Mouse (Mus musculus) layer of hippocampus, adult 11-12 months (tissue): ENCODE data around the gene Gpr155.

Experiments
- DNase-seq: peaks from one replicate; pipeline ENCODE4 v3.0.0; 2022; ENCODE audit warnings: low spot score

Gpr155 gene

DNA sequence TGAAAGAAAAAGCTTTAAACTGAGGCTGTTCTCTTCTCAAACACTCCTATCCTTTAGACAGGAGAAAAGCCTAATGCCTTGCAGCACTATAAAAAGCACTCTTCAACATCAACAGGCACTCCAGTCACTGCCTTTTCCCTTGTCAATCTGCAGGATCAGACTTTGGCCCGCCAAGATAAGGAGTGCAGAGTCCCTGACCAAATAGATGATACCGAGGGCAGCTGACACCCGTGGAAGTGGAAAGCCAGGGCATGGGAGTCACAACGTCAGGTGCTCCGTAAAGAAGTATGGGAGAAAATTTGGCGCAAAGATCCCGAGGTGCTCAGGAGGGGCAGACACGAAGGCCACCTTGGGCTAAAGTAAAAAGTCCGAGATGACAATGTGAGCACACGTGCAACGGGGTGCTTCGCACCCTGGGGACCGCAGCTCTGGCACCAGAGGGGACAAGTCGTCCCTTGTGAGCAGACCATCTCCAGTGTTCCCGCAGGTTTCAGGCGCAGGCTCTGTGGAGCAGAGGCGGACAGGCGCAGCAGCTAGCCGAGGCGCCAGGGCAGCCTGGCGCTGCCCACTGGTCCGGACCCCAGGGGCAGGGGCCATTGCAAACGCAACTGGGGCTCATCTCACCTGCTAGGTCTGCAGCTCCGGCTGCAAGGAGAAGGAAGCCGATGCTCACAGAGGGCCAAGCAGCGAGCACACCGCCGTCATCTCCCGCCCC lies 574 bp downstream of the Gpr155 start:
- DNase-seq, result peak; percentile 22

DNA sequence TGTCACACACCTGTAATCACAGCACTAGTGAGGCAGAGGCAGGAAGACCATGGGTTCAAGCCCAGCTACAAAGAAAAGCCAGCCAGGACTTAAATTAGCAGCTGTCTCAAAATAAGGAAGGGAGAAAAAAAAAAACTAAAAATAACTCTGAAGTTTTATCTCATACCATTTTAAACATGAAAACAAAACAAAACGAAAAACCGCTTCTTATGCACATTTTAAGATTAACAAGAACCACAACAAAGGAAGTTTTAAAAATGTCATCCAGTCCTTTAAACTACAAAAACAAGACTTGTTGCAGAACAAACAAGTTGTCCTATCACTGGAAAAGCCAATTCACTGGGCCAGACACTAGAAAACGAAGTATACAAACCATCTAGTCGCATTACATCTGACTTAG lies 1.2 kb downstream of the Gpr155 start:
- no peak for DNase-seq

DNA sequence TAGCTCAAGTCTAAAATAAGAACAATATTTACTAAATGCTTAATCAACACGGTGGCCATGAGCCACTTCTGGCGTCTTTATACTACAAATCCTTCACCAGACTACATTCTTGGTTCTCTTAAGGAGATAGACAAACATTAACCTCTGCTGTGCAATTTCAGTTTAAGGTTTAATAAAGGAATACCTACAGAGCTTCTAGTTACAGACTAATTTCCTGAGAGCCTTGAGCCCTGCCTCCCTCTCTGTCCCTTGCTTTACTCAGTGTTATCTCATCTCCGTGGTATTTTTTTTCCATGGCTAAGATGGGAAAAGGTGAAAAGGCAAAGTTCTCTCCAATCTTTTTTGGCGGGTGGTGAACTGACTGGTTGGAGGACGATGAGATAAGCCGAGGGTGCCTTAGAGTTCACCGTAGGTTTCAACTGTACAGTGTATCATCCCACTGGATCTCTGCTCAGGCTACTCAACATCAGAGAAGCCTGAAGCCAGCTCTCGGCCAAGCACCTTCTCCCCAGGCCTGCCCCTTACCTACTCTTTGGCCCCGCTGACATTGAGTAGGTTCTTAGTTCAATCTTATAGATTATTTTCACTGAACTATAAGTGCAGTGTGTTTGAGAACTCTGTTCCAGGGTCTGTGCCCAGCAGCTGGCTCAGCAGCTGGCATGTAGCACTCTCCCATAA lies 5.9 kb downstream of the Gpr155 start:
- no peak for DNase-seq

DNA sequence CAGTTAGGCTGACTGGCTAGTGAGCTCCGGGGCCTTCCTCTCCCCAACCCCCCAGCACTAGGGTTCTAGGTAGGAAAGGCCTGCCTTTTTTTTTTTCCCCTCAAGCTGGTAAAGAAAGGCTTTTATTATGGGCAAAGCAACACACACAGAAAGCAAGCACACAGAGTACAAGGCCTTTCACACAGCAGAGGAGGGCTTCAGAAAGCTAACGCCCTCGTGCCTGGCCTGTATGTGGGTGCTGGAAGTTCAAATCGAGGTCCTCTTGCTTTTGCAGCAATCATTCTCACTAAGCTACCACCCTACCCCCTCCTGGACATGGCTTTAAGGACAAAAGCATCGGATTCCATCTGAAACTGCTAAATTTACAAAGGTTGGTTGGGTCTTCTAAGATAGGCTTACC lies 6.7 kb downstream of the Gpr155 start:
- no peak for DNase-seq

DNA sequence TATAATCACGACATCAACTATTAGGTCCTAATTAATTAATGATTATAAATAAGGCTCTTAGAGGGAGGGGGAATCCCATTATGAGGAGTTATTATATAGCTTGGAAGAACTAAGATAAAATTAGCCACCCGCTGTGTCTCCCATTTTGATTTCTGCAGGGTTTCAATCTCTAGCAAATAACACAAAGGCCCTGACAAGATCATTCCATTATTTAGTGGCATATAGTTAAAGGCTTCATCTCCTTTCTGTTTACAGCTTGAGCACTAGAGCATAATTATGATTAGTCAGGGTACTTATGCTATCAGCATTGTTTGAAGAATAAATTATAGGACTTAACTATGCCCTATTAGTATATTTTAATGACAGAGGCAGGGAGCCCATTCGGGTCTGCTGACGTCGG lies 8.0 kb downstream of the Gpr155 start:
- DNase-seq, result no peak

DNA sequence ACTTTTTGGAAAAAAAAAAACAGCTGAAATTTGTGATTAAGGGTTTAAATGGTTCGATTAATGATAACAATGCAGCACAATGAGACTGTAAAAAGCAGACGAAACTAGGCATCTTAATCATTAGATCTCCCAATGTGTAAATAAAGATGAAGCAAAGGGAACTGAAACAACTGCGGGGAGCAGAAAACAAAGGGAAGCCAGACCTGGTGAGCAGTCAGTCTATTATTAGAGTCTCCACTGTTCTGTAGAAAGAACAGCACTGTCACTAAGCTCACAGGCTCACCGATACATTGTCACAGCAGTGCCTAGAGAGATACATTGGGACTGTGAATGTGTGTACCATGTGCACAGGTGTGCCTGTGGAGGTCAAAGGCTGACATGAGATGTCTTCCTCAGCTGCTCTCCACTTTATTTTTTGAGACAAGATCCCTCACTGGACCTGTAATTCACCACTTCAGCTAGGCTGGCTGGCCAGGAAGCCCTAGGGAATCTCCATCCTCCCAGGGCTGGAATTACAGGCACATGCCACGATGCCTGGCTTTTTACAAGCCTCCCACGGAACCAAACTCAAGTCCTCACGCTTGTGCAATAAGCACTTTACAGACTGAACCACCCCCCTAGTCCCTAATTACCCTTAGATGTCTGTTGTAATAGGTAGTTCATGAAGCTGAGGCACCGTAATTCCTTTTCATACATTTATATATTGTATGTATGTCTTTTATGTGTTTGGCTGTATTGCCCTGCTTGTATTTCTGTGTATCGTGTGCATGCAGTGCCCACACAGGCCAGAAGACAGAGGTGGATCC lies 14.6 kb downstream of the Gpr155 start:
- no peak for DNase-seq

DNA sequence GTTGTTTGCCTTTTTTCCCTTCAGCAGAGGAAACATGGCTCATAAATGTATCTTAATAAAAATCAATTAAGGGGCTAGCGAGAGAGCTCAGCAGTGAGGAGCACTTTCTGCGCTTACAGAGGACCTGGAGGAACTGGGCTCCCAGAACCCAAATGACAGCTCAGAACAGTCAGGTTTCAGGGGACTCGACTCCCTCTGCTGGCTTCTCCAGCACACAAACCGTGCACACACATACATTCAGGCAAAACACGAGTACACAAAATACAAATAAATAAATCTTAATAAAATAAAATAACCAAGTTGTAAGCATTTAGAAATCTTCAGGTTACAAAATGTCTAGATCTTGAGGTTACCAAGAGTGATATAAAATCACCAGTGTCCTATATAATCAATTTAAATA lies 22.9 kb downstream of the Gpr155 start:
- DNase-seq, result no peak

DNA sequence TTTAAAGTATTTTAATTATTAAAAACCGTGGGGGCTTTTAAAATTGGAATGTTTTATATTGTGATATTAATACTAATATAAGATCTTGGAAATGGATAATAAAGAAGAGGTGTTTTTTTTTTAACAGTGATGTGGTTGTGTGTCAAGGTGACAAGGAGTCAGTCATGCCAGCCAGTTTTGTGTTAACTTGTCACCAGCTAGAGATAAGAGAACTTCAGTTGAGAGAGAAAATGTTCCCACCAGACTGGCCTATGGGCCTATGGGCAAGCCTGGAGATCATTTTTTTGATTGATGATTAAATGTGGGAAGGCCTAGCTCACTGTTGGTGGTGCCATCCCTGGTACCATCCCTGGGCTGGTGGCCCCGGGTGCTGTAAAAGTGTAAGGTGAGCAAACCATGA lies 25.8 kb downstream of the Gpr155 start:
- DNase-seq, result no peak

DNA sequence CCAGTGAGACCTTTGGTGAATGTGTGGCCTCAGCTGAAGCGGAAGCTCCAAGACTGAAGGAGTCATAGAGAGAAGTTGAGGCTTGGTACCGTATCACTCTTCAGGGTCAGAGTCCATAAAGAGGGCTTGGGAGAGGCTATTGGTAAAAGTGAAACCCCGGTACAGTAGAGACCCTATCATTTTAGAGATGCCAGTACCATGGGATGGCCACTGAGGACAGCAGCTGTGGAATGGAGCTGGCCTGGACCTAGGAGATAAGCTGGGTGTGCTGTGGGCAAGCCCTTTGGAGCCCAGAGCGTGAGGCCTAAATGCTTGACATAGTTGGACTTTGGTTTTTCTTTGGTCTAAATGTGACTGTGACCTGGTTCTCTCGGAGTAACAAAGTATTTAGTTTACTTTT lies 26.4 kb downstream of the Gpr155 start:
- no peak for DNase-seq

DNA sequence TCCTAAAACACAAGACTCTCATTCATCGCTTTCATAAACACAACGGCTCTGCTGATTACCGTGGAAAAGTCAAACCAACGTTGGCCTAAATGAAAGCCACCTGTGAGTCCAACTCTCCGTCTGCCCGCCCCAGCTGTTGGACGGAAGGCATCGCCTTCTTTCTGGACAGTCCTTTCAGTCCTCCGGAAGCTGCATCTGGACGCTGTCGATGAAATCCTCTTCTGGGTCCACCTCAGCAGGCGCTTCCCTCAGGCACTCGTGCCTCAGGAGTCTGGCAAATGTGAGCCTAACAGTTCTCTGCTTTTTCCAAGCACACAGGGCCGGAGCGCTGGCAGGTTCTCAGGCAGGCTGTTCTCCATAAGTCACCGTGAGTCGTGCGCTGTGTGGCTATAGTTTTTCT lies 29.4 kb downstream of the Gpr155 start:
- no peak for DNase-seq

DNA sequence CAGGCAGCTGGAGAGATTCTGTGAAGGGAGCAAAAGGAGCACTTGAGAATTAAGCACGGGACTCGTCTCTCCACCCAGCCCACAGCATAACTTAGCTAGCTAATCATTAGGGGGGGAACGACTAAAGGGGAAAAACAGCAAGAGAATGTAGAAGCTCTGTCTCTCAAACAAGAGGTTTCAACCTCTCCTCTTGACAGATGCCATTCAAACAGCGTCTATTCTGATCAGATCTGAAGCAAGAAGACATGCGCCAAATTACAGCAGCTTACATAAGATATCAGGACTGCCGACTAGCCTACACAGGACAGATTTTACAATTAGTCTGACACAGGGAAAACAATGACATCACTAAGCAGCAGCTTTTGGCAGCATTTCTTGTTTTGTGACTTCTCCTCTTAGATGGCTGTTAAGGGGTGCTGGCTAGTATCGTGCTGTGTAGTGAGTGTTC lies 34.4 kb downstream of the Gpr155 start:
- peak; percentile 60 for DNase-seq

DNA sequence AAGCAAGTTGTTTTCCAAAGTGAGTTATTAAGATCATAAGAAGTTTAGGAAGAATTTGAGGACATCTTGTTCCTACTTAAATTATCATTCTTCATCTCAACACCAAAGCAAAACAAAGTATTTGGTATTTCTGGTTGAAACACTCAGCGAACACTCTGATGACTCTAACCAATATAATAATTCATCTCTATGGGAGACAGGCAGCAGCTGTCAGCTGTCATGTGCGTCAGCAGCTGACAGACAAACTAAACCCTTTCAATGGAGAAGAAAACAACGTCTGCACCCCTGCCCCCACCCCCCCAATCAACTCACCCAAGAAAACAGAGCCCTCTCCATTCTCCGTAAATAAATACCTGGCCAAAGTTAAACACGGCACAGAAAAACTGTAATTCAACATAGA lies 34.9 kb downstream of the Gpr155 start:
- no peak for DNase-seq

DNA sequence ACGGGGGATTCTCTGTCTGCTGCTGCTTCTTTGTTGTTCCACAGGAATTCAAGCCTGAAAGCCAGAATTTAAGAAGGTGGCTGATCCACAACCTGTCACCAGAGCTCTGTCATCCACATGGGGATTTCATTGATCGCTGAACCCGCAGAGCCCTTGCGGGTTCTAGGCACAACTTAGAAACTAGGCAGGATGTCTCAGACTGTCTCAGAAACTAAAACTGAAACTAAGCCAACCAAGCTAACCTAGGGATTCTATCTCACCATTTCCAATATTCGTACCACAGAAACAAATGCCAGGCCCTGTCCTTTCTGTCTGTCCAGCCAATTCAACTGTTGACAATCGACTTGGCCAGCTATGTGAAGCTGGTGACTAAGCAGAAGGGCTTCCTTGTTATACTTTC lies 38.2 kb downstream of the Gpr155 start:
- DNase-seq, result no peak

DNA sequence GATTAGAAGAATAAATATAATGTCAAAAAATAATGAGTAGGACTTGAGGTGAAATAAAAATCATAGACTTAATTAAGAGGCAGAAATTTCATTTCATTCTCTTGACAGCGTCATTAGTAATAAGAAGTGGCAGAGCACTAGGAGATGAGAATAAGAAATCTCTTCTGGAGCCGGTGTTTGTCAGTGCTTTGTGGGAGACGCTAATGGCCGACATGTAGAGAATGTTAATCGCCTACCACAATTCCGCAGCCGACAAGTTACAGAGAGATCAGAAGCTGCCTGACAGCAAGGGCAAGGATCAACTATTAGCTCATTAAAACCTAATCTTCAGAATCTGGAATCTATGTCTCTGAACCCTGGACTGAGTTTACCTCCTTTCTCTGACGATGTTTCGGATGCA lies 38.6 kb downstream of the Gpr155 start:
- no peak for DNase-seq

DNA sequence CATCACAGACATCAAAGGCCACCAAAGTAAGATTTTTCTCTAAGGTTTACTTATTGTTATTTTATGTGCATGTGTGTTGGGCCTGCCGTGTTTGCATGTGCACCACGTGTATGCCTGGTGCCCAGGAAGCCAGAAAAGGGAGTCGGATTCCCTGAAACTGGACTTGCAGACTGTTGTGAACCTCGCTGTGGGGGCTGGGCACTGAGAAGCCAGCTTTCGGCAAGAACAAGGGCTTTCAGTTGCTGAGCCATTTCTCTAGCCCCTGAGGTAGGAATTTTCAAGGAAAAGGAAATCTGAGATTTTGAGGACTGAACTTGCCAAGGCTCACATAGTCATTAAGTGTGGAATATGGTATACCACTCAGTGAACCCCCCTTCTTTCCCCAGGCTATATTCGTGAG lies 39.2 kb downstream of the Gpr155 start:
- DNase-seq, result no peak

DNA sequence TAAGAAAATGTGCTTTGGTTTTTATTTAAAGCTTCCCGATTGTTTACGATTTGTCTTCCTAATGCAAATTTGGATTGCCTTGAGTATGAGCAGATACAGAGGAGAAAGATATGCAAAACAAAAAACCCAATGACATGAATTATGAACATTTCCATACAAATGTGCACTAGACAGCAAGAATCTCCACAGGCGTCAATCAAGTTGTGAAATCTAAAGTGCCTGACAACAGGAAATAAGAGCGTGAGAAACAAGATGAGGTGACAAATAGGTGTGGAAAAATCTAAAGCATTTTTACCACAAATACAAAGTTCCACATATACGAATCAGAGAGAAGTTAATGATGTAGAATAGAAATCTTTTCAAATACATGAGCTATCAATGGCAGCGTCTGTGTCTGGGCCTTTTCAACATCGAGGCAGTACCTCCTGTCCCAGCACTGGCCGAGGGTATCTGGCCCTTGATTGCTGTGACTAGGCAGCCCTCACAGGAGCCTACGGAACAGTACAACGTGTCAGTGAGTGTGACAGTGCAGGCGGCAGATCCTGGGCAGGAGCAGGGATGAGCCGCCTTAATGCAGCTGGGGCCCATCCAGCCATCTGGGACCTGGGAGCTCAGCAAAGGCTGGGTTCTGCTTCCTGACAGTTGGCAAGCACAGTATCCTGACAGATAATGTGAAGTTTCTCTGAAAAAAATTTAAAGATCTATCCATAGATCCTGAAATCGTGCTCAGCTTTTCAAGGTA lies 39.9 kb downstream of the Gpr155 start:
- DNase-seq, result peak; percentile 78

DNA sequence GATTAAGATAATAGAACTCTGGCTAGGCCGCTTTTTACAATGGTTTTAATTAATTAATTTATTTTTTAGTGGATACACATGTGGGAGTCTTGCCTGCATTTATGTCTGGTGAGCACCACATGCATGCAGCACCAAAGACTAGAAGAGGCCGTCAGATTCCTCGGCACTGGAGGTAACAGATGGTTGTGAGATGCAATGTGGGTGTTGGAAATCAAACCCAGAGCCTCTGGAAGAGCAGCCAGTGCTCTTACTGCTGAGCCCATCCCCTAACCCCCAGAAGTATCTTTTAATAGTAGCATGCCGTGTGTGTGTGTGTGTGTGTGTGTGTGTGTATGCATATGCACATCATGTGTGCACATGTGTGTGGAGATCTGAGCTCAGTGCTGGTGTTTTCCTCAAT lies 41.2 kb downstream of the Gpr155 start:
- DNase-seq, result peak; percentile 45

DNA sequence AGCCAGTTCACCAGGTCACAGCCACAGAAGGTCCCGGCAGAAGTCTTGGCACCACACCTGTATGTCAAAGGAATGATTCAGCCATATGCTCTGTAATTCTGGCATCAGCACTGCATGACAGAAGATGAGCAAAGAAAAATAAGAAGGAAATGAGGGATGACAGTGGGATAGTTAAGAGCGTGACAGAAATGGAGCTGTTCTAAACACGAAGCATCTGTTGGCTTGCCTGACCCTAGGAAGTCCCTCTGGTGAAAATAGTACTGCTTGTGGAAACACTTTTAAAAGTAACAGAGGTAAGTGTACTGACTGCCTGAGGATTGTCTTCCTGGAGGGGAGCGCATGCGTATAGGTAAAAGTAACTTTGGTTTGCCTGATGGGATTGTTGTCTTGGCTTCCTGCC lies 42.7 kb downstream of the Gpr155 start:
- no peak for DNase-seq

DNA sequence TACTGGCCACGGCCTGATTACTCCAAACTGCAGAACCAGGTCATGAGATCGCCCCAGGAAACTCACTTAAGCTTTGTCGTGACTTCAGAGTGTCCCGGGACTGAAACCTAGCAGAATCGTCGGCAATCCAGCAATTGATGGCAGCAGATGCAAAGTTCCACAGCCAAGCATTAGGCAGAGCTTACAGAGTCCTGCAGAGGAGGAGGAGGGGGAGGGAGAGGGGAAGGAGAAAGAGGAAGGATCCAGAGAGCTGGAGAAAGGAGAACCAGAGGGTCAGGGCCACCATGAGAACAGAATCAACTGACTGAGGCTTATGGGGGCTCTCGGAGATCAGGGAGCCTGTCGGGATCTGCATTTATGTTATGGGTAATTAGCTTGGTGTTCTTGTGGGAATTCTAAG lies 48.0 kb downstream of the Gpr155 start:
- DNase-seq, result no peak

DNA sequence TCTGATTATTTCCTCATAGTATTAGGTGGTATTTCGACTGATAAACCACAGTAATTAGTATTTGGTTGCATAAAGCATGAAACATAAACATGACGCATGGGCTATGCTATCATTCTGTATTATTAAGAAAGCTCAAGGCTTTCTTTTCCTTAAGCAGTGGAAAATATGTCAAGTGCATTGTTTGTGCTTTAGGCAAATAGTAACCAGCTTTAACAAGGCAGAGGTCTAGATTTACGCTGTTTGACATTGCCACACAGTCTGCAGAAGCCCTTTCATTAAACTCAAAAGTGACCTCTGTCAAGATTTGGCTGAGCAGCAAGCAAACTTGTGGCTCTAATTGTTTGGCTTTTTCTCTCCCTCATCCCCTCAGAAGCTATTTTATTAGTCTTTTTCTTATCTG lies 50.4 kb downstream of the Gpr155 start:
- no peak for DNase-seq

DNA sequence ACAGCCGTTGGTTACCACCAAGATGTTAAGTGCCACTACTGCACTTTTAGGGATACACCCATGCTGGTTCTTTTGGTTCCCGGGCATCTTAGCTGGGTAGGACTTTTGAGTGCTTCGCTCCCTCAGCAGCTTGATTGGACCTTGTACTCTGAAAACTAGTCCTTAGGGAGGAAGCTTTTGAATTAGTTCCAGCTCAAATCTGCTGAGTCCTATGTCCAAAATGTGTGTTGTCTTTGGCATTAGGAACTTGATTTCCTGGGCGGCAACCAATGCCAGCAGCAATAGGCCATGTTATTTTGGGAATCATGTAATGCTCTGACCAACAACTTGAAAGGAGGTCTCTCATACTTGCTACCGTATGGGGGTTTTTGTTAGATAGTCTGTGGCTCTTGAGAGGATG lies 60.5 kb downstream of the Gpr155 start:
- DNase-seq, result no peak

DNA sequence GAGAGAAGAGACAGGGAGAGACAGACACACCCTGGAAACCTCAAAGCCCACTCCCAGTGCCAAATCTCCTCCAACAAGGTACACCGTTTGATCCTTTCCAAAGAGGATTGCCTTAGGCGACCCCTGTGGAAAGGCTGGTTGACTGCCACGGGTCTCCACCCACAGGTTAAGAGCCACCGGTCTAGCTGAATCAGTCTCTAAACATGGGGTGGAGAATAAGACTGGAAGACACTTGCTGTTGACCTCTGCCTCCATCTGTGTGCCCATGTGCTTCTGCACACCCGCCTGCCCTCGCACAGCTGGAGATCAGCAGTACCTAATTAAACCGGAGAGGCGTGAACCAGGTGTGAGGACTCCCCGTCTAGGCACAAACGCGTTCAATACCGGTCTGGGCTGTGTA lies 63.4 kb downstream of the Gpr155 start:
- no peak for DNase-seq
